Mouse (Mus musculus) granulocyte monocyte progenitor cell, adult 5-6 weeks (primary cell): Measurements from ENCODE around the gene Spen. TPM values are rescaled to one million over a fixed set of nuclear protein-coding genes. Genes with fewer than 3 reads are reported as not detected.

Source experiments
- ATAC-seq: replicated peaks from 2 replicates; pipeline ENCODE4 v1.8.0; 2016; ENCODE audit warnings: mild to moderate bottlenecking, moderate TSS enrichment, inconsistent platforms; ENCODE audit not compliant: poor library complexity, severe bottlenecking
- total RNA-seq, 2 experiments: library from RNA; stranded (forward) in 1 of 2; stranded (reverse) in 1 of 2; fragments of 200-712, 200-1000 nt in 1 of 2; fragments of >200 nt in 1 of 2; fragmentation: Nextera tagmentation in 1 of 2; gene quantifications; 2 replicates each; pipeline ENCODE4 v1.2.3; 2014 to 2017

The Spen gene
- total RNA-seq, 2 experiments from 2014 or later: 25.5 to 37.8 TPM

DNA sequence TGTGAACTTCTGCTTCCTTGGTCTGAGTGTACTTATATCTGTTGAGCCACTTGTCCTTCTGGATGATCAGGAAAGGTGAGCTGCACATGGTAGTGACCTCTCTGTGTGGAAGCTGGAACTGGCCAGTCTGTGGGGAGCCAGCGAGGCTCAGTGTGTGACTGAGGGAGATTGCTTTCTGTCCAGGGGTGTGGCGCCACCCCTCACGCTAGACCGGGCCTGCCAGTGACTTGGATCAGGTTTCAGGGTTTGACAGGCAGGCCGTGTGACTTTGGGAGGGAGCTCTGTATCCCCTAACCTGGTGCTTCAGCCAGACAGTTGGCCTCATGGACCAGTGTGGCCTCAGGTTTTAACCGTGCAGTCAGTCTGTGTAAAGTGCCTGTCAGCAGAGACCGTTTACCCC lies 80.2 kb downstream of the Spen start:
- ATAC-seq: no peak

DNA sequence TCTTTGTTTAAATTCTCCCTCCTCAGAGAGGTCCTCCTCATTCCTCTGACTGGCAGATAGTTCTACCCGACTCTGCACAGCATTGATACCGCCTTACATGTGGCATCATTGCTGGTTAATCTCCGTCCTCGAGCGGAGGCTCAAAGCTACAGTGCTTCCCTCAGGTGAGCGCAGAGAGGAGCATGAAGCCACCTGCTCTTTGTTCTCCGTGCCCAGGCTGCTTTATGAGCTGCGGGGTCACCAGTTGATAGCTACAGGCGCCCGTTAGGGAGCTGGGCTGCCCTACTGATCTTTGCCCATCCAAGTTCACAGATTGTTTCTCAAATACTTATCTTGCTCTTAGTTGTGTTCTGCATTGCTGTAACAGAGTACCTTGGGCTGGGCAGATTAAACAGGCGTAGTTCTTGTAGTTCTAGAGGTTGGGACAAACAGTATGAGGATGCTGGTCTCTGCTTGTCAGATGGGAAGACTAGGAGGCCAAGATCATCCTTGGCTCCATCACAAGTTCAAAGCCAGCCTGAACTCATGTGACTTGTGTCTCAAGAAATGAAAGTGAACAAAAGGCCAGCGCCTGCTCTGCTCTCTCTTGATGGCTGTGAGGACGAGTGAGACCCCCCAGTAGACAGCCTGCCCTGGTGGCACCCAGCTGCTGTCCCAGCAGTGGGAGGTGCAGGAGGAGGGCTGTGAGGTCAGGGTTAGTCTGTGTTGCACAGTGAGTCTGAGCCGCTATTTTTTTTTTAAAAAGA lies 82.0 kb downstream of the Spen start:
- ATAC-seq: no peak

DNA sequence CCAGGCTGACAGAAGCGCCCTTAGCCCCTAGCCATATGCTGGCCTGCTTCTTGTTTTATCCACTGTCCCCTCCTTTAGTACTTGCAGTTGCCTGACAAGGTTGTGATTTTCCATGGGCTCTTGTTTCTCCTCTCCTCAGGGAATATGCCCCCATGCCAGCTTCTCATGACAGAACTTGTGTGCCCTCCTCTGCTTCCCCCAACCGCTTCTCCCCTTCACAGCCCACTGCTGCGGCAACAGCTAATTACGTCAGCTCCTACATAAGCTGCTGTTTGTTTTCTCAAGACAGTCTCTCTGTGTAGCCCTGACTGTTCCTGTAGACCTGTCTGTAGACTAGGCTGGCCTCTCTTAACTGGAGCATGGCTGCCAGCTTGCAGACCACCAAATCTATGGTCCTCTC lies 82.9 kb downstream of the Spen start:
- no peak for ATAC-seq

DNA sequence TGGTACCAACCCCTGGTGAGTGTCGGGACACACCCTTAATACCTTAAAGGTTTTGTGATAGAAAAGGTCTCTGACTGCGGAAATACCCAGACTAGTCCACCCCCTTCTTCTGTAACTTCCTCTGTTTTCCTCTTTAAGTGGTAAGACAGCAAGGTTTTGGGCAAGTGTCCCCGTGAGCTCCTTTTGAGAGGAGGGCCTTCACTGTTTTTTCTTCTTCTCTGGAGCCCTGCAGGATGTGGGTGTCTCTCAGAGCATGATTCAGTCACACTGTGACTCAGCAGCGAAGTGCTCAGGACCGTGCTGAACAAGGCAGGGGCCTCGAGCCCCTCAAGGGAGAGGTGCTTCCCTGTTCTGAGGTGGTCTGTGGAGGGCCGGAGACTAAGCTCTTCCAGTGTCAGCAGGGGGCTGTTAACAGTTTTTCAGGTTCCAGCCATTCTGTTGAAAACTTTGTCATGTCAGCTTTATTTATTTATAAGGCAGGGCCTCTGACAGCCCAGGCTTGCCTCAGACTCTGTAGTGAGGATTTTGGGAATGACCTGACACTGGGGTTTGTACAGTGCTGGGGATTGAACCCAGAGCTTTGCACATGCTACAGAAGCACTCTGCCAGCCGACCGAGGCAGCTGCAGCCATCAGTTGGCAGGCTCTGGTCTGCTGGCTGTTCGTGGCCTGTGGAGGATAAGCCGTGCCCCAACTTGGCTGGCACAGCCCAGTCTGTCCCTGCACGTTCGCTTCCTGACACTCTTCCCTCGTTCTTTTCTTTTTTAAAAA lies 83.6 kb downstream of the Spen start:
- peak; percentile 81 for ATAC-seq

DNA sequence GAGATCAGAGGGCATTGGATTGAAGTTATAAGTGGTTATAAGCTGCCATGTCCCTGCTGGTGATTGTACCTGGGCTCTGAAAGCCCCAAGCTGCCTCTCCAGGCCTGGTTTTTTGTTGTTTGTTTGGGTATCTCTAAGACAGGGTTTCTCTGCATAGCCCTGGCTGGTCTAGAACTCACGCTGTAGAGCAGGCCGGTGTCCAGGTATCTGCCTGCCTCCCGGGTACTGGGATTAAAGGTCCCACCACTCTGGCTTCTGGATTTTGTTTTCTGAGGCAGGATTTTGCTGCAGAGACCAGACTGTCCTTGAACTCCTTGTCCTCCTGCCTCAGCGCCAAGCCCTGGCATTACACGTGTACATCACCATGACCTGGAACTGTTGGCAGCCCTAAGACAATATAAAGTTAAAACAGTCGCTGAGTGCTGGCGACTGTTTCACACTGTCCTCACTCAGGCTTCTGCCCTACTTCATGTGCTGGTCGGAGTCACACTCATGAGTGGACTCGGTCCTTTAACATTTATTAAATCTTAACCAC lies 86.4 kb downstream of the Spen start:
- no peak for ATAC-seq

DNA sequence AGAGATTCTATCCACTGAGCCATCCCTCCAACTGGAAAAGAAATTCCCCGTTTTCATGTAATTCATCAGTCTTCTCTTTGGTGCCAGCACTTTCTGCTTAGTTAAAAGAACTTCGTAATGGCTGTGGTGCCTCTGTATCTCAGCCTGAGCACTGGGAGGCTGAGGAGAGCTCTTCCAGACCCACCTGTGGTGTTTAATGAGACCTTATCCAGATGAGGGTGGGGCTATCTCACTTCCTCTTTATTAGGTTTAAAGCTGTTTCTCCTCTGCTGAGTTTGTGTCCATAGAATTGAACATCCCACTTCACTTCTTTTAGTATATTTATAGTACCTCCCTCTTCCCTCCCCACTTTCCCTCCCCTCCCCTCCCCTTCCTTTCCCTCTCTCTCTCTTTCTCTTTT lies 87.1 kb downstream of the Spen start:
- ATAC-seq: peak; percentile 24; the same call in 1 of the 2 replicates

DNA sequence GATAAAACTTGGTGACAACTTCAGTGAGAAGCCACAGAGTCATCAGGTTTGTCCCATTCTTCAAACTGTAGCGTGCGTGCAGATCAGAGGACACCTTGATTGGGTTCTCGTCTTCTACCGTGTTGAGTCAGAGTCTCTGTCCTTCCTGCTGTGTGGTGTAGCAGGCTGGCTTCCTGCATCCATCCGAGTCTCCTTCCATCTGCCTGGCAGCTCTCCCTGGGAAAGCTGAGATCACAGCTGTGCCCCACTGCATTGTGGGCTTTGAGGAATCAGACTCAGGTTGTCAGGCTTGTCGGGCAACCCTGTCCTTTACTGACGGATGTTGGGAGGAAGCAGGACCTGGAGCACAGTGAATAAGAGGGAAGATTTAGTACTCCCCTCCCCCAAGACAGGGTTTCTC lies 92.2 kb downstream of the Spen start:
- ATAC-seq: no peak

DNA sequence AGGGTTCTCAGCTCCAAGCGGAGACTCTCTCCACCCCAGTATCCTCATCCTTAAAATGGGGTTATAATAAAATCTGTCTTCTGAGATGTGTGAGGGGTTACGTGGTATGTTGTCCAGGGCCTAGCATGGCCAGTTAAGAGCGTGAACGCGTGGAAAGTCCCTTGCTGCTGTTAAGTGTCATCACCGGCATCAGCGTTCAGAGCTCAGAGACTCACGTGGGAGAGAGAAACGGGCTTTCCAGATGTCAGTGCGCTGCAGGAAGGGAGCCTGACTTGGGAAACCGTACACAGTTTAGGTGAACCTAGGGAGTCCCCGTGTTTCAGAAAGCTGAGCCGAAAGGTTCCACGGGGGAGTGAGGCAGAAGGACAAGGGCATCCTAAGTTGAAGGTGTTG lies 93.1 kb downstream of the Spen start:
- ATAC-seq: peak; percentile 44

DNA sequence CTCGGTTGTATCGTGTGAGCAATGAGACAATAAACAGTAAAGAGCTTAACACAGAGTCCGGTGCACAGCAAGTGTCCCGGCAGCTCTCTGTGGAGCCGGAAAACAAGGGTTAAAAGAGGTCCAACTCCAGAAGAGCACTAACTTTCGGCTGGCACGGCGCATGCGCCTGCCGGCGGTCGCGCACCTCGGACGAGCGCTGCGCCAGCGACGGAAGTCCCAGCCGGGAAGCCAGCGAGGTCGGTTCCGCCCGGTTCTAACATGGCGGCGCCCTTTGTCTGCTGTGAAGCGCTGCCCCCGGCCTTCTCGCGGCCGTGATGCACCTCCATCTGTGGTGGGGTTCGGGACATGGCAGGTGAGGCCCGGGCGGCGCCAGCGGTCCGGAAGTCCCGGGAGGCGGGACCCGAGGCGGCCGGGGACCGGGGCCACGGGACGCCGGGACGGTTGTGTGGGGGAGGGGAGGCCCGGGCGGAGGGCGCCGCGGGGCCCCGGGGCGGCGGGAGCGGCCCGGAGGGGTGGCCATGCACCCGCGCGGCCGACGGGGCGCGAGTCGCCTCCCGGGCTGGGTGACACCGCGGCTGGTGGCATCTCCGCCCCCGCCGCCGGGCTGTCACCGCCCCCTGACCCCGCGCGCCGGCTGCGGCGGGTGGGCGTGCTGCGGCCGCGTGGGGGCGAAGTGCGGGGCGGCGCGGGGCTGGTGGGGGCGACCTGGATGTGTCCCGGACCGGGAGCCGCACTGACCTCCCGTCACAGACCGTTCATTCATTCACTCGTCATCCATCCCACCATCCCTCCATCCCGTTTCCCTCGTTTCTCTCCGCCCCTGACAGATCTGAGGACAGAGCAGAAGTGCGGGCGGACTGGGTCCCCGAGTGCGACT lies 93.7 kb downstream of the Spen start, which contains the start of gene Zbtb17:
Gene Zbtb17, plus strand, starts transcription at position 204 of the 877 bp plus-strand sequence.
- ATAC-seq: peak; percentile 90

DNA sequence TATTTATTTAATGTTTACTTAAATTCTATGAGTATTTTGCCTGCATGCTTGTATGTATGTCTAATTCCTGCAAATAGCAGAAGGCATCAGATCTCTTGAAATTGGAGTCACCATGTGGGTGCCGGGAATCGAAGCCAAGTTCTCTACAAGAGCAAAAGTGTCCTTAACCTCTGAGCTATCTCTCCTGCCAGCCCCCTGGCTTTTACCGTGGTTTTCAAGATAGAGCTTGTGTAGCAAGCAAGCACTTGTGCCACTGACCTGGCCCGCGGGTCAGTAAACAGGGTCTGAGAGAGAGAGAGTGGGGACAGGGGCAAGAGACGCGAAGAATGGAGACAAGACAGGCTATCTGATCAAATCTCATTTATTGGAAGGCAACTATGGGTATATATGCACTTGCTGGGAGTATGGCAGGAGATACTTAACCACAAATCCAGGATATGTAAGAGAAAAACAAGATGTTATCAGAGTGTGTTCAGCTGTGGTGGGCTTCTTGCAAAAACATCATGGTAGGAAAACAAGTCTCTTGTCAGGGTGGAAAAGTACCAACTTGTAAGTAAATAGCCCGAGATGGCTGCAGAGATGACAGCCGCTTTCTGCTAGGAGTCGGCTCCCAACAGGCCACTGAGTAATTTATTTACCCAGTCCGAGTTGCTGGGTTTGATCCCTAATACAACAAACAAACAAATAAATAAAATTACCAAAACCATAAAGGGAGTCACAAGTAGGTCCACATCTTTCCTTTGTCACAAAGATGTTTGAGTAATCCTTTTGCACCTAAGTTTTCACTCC lies 94.6 kb downstream of the Spen start:
- no peak for ATAC-seq

DNA sequence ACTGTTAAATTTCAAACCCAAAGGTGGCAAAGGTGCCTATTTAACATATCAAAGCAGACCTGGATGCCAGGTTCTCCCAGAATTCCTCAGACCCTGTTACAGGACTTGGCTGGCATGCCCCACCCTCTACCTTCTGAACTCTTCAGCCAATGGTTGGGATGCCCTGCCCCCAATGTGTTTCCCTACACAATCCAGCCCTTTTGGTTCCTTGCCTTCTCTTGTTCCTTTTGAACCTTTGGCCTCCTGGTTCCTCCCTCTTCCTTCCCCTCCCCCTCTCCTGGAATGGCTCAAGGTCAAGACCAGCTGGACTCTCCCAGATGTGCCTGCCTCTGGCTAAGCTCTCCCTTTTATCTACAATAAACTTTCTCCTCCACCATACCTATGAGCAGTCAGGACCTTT lies 97.5 kb downstream of the Spen start:
- ATAC-seq: no peak

DNA sequence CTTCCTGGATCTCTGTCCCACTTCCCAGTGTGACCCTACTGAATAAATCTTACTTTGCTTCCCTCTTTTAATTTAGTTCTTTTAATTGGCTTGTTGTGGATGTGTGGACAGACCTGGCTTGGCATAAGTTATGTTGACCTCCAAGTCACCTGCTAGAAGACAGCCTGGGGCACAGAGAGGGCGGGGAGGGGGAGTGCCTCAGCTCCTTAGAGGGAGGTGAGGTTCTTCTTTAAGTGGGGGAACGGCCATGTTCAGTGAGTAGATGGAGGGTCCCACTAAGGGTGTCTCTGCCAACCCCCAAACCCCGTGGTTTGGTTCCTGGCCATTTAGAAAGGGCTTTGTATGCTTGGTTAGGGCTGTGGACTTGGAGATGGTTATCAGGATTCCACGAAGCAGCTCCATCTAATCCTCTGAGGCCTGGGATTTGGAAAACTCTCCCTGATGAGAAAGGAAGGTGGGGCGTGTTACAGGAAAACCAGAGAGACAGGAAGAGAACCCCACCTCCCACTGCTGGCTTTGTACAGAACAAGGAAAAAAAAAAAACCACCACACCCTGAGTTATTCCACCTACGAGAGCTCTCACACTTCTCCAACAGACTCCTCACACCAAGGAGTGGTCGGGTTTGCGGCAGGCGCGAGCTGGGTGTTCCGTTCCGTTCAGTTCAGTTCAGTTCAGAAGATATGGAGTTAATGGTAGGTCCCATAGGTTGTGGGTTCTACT lies 99.2 kb downstream of the Spen start:
- ATAC-seq: no peak

DNA sequence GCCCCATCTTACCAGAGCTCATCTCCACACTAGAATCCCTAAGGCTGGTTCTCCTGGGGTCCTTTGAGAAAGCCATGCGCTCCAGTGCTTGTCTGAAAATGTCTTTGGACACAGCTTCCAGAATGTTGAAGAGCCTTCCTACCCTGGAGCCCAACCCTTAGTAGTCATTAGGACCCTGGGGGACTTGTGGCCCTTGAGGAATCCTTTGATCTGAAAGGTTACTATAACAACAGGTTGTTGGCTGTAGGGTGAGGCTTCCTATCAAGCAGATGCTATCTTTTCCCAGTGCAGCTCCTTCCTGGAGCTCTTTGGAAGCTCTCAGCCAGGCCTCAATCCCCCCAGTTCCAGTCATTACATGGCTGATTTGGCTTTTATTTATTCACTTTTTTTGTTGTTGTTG lies 102.4 kb downstream of the Spen start, which contains the start of gene Srarp:
Gene Srarp, minus strand, starts transcription at position 132 of the 400 bp plus-strand sequence.
- no peak for ATAC-seq

DNA sequence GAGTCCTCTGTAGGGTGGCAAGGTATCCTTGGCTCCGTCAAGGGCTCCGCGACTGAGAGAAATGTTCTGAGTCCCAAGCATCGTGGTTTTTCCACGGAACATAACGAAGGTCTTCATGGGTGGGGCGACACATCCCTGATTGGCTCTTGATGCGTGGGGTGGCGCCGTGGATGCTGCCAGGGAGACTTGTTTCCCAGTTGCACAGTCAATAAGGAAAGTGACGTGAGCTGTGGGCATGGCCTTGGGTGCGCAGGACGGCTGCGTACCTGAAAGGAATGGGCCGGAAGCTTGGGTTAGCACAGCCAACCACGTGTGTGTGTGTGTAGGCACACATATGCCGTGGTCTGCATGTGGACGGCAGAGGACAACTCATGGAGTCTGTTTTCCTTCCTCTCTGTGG lies 105.2 kb downstream of the Spen start:
- no peak for ATAC-seq

DNA sequence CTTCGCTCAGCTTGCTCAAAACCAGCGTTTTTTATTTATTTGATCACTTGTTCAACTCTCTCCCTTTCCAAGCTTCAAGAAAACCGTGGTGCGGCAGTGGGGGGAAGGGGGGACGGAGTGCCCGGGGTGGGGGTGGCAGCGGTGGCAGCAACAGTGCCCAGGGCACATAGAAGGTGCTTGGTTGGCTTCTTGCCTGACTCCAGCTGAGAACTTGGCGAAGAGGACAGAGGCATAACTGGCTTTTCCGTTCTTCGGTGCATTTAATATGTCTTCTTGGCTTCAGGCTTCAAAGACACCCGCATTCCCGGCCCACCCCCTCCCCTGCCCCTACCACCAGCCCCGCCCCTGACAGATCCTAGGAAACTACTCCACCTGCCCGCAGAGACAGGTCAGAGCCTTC lies 105.7 kb downstream of the Spen start:
- ATAC-seq: no peak

DNA sequence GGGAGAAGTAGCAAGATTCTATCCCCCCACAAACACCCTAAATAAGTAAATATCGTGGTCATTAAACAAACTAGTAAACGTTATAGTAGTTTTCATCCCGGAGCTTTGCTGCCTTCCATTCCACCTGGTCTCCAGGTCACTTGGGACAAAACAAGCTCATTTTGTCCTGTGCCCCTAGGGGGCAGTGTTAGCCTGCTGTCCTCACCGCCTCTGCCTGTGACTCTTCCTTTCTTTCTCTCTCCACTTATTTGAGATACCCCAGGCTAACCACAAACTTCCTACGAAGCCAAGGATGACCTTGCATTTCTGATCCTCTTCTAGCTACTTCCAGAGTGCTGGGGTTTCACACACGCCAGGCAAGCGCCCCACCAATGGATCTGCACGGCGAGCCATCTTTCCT lies 107.4 kb downstream of the Spen start:
- ATAC-seq: peak; percentile 93

DNA sequence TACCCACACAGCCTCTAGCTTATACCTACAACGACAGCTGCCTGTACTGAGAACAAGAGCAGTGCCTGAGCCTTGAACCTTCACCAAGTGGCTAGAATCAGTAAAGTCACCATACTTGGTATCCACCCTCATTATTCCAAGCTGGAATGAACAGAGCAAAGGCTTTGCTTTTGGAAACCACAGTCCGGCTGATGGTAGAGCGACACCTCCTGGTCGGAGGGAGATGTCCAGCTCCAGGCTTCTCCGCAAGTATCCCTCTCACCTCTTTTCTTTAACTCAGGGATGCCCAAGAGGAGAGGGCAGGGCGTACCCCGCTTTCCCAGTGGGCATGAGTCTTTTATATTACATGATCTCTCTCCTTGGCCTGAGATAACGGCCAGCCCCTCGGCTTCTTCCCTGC lies 108.5 kb downstream of the Spen start:
- ATAC-seq: peak; percentile 22; the same call in 1 of the 2 replicates

DNA sequence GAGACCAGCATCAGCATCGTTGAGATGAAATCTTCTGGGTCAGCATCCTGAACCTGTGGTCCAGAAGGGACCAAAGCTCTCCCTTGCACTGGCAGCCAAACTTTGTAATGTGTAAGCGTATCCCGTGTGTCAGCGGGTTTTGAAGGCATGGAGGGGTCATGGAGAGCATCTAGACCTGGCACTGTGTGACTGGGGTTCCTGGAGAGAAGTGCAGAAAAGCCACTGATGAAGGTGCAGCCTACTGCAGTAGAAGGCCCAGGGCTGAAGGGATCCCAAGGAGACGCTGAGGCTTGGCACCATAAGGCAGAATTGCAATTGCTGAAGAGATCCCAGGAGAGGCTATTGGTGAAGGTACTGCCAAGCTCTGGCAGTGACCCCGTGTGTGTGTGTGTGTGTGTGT lies 109.0 kb downstream of the Spen start:
- ATAC-seq: no peak

DNA sequence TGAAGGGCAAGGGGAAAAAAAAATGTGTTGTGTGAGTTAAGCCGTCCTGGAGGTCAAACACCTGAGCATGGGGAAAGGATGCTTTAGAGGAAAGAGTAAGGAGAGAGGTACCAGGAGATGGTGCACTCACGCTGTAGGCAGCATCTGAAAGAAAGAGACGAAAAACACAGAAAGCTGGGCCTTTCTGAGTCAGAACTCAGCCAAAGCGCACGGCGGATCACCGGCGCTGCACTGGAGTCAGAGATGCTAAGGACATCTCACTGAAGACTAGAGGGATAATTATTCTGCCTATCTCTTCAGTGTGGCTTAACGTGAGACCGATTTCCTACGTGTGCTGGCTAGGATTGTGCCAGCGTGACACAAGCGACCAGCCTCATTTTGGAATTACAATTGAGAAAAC lies 110.5 kb downstream of the Spen start:
- ATAC-seq: no peak
